Mouse (Mus musculus) lung, embryonic 15.5 days (tissue): ENCODE measurements around the gene Slc2a5. TPM values are rescaled to one million over a fixed set of nuclear protein-coding genes. Genes with fewer than 3 reads are reported as not detected.

ENCODE experiments used
- ATAC-seq: fragments of 200-750 bp; cut with Nextera tagmentation; 2 replicates; pipeline ENCODE4 v1.8.0; 2017; ENCODE audit warnings: moderate number of reproducible peaks, borderline replicate concordance; ENCODE audit not compliant: low FRiP score, low TSS enrichment; ENCODE audit errors: extremely low read depth
- H3K27ac ChIP-seq: fragments of 300-500 bp; sonication (generic); 2 replicates; pipeline ENCODE4 v1.5.1; 2015; ENCODE audit warnings: moderate library complexity, mild to moderate bottlenecking, inconsistent platforms
- H3K27me3 ChIP-seq: fragments of 300-500 bp; sonication (generic); 2 replicates; pipeline ENCODE4 v1.6.1; 2015; ENCODE audit warnings: inconsistent platforms
- H3K36me3 ChIP-seq: fragments of 300-500 bp; sonication (generic); 2 replicates; pipeline ENCODE4 v1.6.1; 2015; ENCODE audit warnings: inconsistent platforms
- H3K4me1 ChIP-seq: fragments of 300-500 bp; sonication (generic); 2 replicates; pipeline ENCODE4 v1.6.1; 2015; ENCODE audit warnings: inconsistent platforms
- H3K4me2 ChIP-seq: fragments of 300-500 bp; sonication (generic); 2 replicates; pipeline ENCODE4 v1.6.1; 2015; ENCODE audit warnings: inconsistent platforms, mild to moderate bottlenecking, moderate library complexity
- H3K4me3 ChIP-seq: fragments of 300-500 bp; sonication (generic); 2 replicates; pipeline ENCODE4 v1.5.1; 2015; ENCODE audit warnings: mild to moderate bottlenecking, inconsistent platforms
- H3K9ac ChIP-seq: fragments of 300-500 bp; sonication (generic); 2 replicates; pipeline ENCODE4 v1.6.1; 2015; ENCODE audit warnings: inconsistent platforms
- H3K9me3 ChIP-seq: fragments of 300-500 bp; sonication (generic); 2 replicates; pipeline ENCODE4 v1.6.1; 2016; ENCODE audit warnings: inconsistent platforms
- WGBS: fragments of 180-500 bp; shearing (Covaris S2); methylation state at CpG from one replicate; pipeline ENCODE4 v1.1.7; 2015; 5-methylcytosine and 5-hydroxymethylcytosine counted together
- polyA plus RNA-seq: library from polyadenylated mRNA; unstranded; fragments of >200 nt; fragmentation: Nextera tagmentation; extraction: Ambion mirVana; gene quantifications from 2 replicates; pipeline ENCODE4 v1.2.1, GENCODE M21; 2015

Gene Slc2a5
- polyA plus RNA-seq, 1 experiment from 2014 or later: 0.54 TPM

DNA sequence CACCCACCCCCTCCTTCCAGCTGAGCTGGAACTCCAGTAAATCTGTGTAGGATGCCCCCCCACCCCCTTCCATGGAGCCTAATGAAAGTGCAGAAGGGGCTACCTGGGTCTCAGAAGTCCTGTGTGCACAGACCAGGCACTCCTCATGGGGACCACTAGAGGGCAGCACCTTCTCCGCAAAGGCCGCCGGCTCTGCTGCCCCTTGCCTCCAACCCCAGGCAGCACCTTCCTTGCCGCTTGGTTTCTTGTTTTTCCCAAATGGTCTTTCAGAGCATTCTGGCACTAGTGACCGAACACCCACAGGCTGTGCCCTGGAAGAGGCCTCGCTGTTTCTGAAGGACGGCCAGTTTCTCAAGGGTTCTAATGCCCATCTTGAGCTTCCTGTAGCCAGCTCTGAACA is 57.5 kb downstream of the Slc2a5 start:
- Histone ChIP-seq H3K9ac (no peak overlapping the region), H3K27ac (no peak overlapping the region), H3K27me3 (no peaks in the 10 kb centered on the region), H3K4me2 (peak overlapping the region; percentile 41), H3K4me3 (no peak overlapping the region), H3K36me3 (no peaks in the 10 kb centered on the region), H3K9me3 (no peaks in the 10 kb centered on the region), H3K4me1 (peaks cover 3% of the 10 kb centered on the region; the same call in 1 of the 2 replicates)
- ATAC-seq: no peak
- 8% methylated on average over 7 of the region's 7 CpGs for WGBS

DNA sequence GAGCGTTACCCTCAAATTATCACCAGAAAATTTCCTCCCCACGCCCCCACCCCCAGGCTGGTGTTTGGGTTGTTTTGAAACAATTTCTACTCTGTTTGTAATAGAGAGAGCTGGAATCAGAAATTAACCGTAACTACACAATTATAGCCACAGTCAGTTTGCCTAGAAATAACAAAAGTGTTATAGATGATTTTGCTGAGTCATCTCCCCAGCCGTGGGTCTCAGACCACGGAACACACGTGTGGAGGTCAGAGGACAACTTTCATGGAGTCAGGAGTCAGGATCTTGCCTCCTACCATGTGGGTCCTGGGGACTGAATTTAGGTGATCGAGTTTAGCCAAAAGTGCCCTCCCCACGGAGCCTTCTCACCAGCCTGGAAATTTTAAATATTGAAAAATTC is 58.0 kb downstream of the Slc2a5 start:
- no peak overlapping the region for H3K9ac ChIP-seq
- no peaks in the 10 kb centered on the region for H3K9me3 ChIP-seq
- H3K27me3 ChIP-seq: no peaks in the 10 kb centered on the region
- no peak overlapping the region for H3K27ac ChIP-seq
- no peak overlapping the region for H3K4me2 ChIP-seq
- 65% methylated on average over 8 of the region's 8 CpGs for WGBS
- no peak overlapping the region for H3K4me3 ChIP-seq
- peaks cover 3% of the 10 kb centered on the region; the same call in 1 of the 2 replicates for H3K4me1 ChIP-seq
- no peaks in the 10 kb centered on the region for H3K36me3 ChIP-seq
- no peak for ATAC-seq

DNA sequence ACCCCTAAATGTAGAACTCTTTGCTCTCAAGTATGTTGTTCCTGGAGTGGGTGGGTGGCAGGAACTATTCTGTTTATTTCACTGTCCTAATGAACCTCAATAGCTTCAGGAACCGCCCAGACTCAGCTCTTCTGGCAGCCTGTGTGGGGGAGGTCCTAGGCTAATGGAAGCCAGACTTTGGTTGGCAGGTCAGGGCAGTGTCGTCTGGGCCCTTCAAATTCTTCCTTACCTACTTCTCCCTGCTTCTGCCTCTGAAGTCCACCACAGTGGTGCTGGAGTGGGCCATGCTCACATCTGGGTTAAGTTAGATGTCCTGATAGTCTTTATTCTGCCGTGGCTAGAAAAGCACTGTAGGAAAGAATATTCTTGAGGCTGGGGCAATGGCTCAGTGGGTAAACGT is 59.0 kb downstream of the Slc2a5 start:
- H3K9me3 ChIP-seq: no peaks in the 10 kb centered on the region
- WGBS: 45% methylated on average over 4 of the region's 4 CpGs

DNA sequence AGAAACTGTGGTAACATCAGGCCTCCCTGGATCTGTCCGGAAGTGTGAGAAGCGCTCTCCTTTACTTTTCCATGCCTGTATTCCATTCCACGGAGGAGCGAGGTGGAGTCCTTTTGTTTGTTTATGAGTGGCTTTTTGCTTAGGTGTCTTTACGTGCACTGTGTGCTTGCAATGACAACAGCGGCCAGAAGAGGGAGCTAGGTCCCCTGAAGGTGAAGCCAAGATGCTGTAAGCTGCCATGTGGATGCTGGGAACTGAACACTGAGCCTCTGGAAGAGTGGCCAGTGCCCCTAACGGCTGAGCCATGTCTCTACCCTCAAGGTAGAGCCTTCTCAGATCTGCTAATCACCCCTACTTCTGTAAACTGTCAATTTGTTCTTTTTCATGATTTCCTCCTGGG is 62.2 kb downstream of the Slc2a5 start:
- no peak overlapping the region for H3K9ac ChIP-seq
- no peak overlapping the region for H3K4me2 ChIP-seq
- H3K27ac ChIP-seq: no peak overlapping the region
- H3K4me1 ChIP-seq: peaks cover 3% of the 10 kb centered on the region; the same call in 1 of the 2 replicates
- no peaks in the 10 kb centered on the region for H3K9me3 ChIP-seq
- 87% methylated on average over 7 of the region's 7 CpGs for WGBS
- no peak for ATAC-seq
- no peaks in the 10 kb centered on the region for H3K36me3 ChIP-seq
- H3K27me3 ChIP-seq: no peaks in the 10 kb centered on the region
- H3K4me3 ChIP-seq: no peak overlapping the region

More for the DNA sequence above, 59.0 kb downstream of the Slc2a5 start:
- Histone ChIP-seq H3K27me3 (no peaks in the 10 kb centered on the region), H3K4me3 (no peak overlapping the region), H3K4me2 (no peak overlapping the region), H3K9ac (no peak overlapping the region), H3K27ac (no peak overlapping the region), H3K36me3 (no peaks in the 10 kb centered on the region), H3K4me1 (peaks cover 3% of the 10 kb centered on the region; the same call in 1 of the 2 replicates)
- ATAC-seq: no peak

DNA sequence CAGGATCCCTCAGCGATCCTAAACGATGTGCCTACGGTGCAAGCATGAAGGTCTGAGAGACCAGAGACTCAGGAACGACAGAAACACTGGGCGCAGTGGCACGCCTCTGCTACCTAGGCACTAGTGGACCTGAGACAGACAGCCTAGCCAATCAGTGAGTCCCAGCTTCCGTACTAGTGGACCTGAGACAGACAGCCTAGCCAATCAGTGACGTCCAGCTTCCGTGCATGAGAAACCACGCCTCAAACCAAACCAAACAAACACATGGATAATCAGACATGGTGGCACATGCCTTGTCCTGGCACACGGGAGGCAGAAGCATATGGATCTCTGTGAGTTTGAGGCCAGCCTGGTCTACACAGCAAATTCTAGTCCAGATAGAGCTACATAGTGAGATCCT is 69.2 kb downstream of the Slc2a5 start:
- H3K9me3 ChIP-seq: no peaks in the 10 kb centered on the region
- H3K36me3 ChIP-seq: no peaks in the 10 kb centered on the region
- no peak for ATAC-seq
- no peak overlapping the region for H3K9ac ChIP-seq
- no peaks in the 10 kb centered on the region for H3K4me1 ChIP-seq
- H3K4me2 ChIP-seq: no peak overlapping the region
- H3K27ac ChIP-seq: no peak overlapping the region
- no peak overlapping the region for H3K4me3 ChIP-seq
- WGBS: 42% methylated on average over 11 of the region's 11 CpGs
- H3K27me3 ChIP-seq: no peaks in the 10 kb centered on the region

DNA sequence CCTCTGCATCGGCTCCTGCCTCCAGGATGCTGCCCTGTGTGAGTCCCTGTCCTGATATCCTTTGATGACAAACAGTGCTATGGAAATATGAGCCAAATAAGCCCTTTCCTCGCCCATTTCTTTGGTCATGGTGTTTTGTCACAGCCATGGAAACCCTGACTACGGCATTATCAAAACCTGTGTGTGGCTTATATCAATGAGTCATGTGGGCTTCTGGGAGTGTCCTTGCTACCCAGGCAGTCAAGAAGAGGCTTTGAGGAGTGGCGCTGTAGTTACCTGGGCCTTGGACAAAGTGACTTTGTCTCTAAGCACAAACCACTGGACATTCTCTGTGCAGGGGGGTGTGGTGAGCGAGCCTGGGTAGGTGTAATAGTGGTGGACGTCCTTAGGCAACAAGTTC is 73.1 kb downstream of the Slc2a5 start:
- no peak overlapping the region for H3K27ac ChIP-seq
- WGBS: 81% methylated on average over 6 of the region's 6 CpGs
- no peaks in the 10 kb centered on the region for H3K4me1 ChIP-seq
- no peaks in the 10 kb centered on the region for H3K36me3 ChIP-seq
- no peak overlapping the region for H3K9ac ChIP-seq
- no peaks in the 10 kb centered on the region for H3K27me3 ChIP-seq
- no peak overlapping the region for H3K4me2 ChIP-seq
- no peak overlapping the region for H3K4me3 ChIP-seq
- no peak for ATAC-seq
- H3K9me3 ChIP-seq: no peaks in the 10 kb centered on the region

Other genes with a start within 250 kb of the Slc2a5 start
- gene Spsb1, start 164.2 kb upstream of the Slc2a5 start, polyA plus RNA-seq: 15.6 and 15.7 TPM in 2 replicates
- 25.0 and 29.3 TPM in 2 replicates for gene H6pd, start 110.3 kb upstream of the Slc2a5 start, polyA plus RNA-seq
- 2.0 and 2.2 TPM in 2 replicates for gene Gpr157, start 31.9 kb upstream of the Slc2a5 start, polyA plus RNA-seq
- not detected in 2 replicates for gene Slc2a7, start 29.7 kb downstream of the Slc2a5 start, polyA plus RNA-seq
- gene Car6, start 82.0 kb downstream of the Slc2a5 start, polyA plus RNA-seq: not detected in 2 replicates
- 1,793 and 1,844 TPM in 2 replicates for gene Eno1, start 117.4 kb downstream of the Slc2a5 start, polyA plus RNA-seq
- 25.8 and 31.9 TPM in 2 replicates for gene Rere, start 162.4 kb downstream of the Slc2a5 start, polyA plus RNA-seq